Mouse (Mus musculus) urinary bladder, postnatal 0 days (tissue): Measurements from ENCODE around the gene Immp1l. TPM values are rescaled to one million over a fixed set of nuclear protein-coding genes. Genes with fewer than 3 reads are reported as not detected.

ENCODE experiments used
- microRNA-seq: library from miRNA; unstranded; fragments of <30 nt; microRNA quantifications from one replicate; pipeline ENCODE4, GENCODE M21; 2016
- polyA plus RNA-seq: library from polyadenylated mRNA; unstranded; fragments of >200 nt; fragmentation: Nextera tagmentation; extraction: Ambion mirVana; gene quantifications from 2 replicates; pipeline ENCODE4 v1.2.1, GENCODE M21; 2015

Gene Immp1l
- 125 and 136 TPM in 2 replicates for polyA plus RNA-seq

DNA sequence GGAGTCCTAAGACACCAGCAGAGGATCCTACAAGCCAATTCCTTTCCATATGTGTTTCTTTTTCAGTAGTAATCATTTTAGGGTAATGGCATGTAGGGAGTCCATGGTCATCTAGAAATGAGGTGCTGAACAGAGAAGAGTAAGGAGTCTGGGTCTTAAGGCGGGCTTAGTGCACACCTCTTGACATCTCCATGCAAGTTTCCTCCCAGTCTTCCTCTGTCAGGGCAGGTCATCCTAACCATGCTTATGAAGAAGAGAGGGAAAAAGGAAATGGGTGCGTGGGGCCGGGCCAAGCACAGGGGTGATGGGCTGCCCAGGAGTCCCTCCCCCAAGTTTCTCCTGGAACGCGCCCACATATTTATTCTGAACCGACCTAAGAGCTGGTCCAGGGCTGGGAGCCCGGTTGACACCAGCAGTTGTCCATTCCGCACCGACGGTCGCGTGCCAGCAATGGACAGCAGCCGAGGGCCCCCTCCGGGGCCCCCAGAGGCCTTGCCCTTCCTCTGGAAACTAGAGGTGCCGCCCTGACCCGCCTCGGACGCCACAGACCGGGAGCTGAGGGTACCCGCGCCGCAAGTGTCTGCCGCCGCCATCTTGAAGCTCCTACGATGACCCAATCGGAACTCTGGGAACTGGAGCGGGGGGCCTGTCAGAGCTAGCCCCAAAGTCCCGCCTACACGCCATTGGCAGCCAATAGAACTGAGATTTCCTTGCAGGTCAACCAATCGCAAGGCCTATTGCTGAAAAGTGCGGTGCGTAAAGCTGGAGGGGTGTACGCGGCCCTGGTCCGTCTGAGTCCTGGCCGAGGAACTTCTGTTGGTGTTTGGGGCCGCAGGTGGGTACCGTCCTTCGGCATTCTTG lies at the start of gene Immp1l, which contains the start of gene Elp4:
Gene Immp1l (plus strand): TSS at position 743 of the 861 bp plus-strand sequence.
Gene Elp4 (minus strand): TSS at position 669 of the 861 bp plus-strand sequence.

GRCm38 (mm10) chr2:106002835-106003739 lies 98.6 kb downstream of the Immp1l start, which contains the start of gene Dnajc24:
Gene Dnajc24 (minus strand): TSS chr2:106003549.

Small RNA genes lying within 50 kb of the gene (microRNA-seq; reads per million reads assigned to microRNA genes)
- not detected for gene Gm22002

Other genes with a start within 250 kb of the Immp1l start
- 0.07 TPM in 2 replicates for gene Pax6, start 235.7 kb upstream of the Immp1l start, polyA plus RNA-seq
- gene Elp4, start 74 bp upstream of the Immp1l start, polyA plus RNA-seq, result 12.6 and 14.1 TPM in 2 replicates
- gene Dnajc24, start 98.9 kb downstream of the Immp1l start, polyA plus RNA-seq, result 26.4 TPM in 2 replicates